Mouse (Mus musculus) cerebellum, adult 8-10 months (tissue): ENCODE measurements at regions not wholly inside any gene's neighbourhood (a gene's known extent, or its start where the extent isn't known, plus 50 kb on each side); places are given as distances from the start of the nearest gene placed in this dataset.
A peak's percentile ranks its signal among the peaks of the same experiment; 100 is the strongest.

Experiments used
- DNase-seq: peaks from one replicate; pipeline ENCODE4 v3.0.0; 2022

DNA sequence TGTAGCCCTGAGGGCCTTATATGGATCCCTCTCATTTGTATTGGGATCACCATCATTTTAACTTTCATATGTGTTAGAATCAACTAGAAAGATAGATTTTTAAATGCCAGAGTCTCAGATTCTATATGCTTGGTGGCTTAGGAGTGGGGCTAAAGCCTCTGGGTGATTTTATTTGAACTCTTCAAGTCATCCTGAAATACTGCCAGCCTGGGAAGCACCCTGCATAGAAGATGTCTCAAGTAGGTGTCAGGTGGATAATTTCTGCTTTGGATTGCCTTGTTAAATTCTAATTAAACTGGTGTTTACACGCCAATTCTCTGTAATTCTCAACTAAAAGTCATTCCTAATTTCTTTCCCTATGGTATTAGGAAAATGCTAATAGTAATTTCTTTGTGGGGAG is 4154.0 kb downstream of the 9330182O14Rik start:
- DNase-seq, result peak; percentile 11

DNA sequence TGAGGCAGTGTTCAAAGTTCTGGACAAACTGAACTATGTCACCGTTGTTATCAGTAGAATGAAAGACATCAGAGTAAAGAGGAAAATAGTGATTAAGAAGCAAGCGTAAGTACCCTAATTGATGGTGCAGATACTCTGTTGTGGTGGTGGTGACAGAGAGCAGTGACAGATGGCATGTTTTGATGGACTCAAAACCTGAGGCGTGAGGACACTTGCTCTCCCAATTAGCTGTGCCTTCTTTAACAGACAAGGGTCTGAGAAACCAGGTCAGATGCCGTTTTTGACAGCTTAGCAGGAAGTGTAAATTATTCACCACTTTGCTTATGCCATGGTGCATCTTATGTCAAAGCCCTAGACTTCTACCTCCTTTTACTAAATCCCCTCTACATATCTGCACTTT is 4154.5 kb downstream of the 9330182O14Rik start:
- no peak for DNase-seq

- DNase-seq, result no peak
Measured at GRCm38 (mm10) chr15:44301491-44301890, 4167.3 kb downstream of the 9330182O14Rik start.

- DNase-seq, result no peak
Measured at GRCm38 (mm10) chr15:44310888-44311287, 4176.7 kb downstream of the 9330182O14Rik start.

GRCm38 (mm10) chr15:44313294-44313693 is 4179.1 kb downstream of the 9330182O14Rik start:
- no peak for DNase-seq
